Mouse (Mus musculus) gonadal fat pad, adult 2 months (tissue): ENCODE data around the gene Nmb. TPM values are rescaled to one million over a fixed set of nuclear protein-coding genes. Genes with fewer than 3 reads are reported as not detected.
"Not testable (repeated sequence)": the region's sequence is repeated elsewhere in the genome, so short reads cannot be mapped to it uniquely, and the experiment has no call there.

Experiments
- DNase-seq: peaks from one replicate; pipeline ENCODE4 v3.0.0-alpha.2; 2012; ENCODE audit warnings: low read depth
- polyA plus RNA-seq: library from polyadenylated mRNA; depleted of rRNA; stranded (reverse); fragments of >200 nt; gene quantifications from 2 replicates; pipeline ENCODE4 v1.2.3, GENCODE M21; 2012; rRNA removed

Nmb gene
- 9.5 and 12.2 TPM in 2 replicates for polyA plus RNA-seq

DNA sequence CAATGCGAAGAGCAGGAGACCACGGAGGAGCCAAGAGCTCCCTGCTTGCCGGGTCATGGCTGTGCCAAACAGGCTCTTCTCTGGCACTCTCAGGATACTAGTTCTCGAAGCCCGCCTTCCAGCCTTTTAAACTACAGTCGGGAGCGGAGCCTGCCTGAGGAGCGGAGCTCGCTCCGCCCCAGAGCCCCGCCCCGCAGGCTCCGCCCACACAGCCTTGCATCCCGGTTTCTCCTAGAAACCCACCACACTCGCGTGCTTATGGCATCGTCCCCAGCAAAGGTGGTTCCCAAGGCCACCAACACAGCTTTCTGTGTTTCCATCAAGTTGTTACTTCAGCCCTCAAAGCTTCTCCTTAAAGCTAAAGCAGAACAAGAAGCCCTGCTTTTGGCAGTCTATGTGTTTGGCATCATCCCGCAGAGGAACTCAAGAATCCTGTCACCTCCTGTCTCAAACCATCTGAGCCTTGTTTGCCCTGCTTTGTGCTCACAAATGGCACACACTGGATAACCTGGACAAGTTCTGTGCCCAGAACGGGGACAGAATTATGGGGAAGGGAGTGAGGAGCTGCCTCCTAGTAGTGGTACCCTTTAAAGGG lies at the start of gene Nmb:
Gene Nmb (minus strand): TSS at position 156 of the 595 bp plus-strand sequence.
- DNase-seq = no peak

DNA sequence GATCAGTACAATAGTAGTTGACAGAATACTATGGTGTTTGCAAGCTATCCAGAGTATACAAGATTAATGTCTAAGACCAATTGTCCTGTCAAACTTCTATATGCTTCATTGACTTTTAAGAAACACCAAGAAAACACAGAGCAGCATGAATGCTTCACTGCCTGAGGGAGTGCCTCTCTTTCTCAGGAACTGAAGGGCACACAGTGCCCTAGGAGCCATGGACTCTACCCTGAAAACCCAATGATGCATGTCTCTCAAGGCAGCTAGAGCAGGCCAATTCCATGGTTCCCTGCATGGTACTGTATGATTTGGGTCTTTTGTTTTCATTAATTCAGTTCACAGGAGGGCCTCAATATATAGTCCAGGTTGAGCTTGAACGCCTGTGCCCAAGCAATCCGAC lies 49.4 kb upstream of the Nmb start:
- DNase-seq = no peak

DNA sequence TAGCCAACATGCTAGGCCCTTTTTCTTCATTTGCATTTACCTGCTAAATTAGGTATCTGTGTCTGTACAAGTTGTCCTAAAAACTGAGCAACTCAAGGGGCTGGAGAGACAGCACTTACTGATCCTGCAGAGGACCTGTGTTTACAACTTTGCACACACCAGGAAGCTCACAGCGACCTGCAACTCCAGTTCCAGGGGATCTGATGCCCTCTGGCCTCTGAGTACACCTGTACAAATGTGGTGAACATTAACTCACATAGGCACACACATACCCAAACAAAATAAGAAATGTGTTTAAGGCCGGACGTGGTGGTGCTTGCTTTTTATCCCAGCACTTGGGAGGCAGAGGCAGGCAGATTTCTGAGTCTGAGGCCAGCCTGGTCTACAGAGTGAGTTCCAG lies 47.3 kb upstream of the Nmb start:
- DNase-seq = no peak

DNA sequence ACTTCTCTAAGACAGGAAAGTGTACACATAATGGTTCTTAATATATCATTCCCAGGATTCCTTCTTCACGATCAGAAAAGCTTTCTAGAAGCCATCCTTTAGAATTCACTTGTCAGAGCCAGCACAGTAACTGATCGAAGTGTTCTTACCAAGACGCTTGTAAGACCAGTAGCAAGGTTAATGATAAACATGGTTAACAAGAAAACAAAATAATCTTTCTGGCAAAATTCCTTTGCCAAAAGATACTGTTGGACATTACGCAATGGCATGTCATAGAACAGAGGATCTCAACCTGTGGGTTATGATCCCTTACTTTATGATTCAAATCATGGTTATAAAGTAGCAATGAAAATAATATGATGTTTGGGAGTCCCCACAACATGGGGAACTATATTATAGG lies 46.6 kb upstream of the Nmb start:
- DNase-seq = no peak

DNA sequence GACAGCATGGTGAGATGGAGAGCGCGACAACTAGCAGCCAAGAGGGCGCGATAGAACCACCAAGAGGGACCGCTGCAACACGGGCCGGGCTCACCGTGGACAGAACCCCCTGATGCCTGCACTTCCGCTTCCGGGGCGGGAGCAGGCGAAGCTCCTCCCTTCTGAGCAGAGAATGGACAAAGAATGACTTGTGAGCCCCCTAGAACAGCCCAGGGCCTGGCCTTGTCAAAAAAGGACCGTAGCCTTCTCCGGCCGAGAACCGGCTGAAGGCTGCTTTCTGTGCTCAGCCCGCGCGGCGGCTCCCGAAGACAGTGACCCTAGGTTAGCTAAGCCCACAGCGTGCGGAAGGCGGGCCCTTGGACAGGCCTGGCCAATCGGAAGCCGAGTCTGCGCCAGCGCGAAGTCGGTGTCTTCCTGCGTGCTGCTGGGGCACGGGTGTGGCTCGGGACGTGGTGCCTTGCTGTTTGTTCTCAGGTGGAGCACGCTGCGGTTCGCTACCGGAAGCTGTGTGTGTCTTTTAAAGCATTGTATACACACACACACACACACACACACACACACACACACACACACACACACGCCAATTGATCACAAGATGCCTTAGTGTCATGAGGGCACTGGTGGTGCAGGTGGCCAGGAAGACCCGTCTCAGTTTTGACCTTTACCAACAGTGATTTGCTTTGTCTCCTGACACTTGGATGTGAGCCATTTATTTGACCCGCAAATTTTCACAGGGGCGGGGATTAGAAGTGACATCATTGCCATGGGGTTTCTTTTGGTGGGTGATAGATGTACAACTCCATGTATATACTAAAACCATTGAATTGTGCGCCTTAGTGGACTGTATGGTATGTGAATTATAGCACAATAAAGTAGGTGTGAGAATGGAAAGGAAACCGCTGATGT lies 42.8 kb upstream of the Nmb start, which contains the start of gene Sec11a:
Gene Sec11a (minus strand): TSS at position 336 of the 906 bp plus-strand sequence.
- peak; percentile 34 for DNase-seq

DNA sequence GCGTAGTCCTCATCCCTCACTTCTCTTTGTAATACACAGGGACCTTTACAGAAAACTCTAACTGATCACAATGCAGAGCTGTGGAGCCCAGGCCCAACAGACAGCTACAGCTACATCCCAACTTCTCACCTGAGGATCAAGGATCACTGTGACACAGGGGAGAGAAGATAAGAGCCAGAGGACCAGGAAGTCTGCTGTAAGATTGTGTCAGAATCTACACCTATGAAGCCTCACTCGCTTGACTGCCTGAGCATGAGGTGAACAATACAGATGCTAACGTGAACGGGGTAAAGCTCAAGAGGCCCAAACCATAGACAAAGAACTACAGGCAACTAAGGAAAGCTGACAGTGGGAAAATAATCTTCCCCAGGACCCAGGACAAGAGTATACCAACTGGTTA lies 34.9 kb upstream of the Nmb start:
- DNase-seq = no peak

DNA sequence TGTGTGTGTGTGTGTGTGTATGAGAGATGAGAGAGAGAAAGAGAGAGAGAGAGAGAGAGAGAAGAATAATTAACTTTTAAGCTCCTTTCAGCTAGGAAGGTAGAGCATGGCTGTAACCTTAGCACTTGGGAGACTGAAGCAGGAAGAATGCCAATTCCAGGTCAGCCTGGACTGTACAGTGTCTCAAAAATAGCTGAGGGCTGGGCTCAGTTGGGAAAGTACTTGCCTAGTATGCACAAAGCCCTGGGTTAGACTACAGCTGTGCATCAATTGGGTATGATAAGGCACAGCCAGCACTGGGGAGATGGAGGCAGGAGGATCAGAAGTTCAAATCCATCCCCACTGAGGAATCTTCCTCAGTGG lies 32.4 kb upstream of the Nmb start:
- not testable (repeated sequence) for DNase-seq

DNA sequence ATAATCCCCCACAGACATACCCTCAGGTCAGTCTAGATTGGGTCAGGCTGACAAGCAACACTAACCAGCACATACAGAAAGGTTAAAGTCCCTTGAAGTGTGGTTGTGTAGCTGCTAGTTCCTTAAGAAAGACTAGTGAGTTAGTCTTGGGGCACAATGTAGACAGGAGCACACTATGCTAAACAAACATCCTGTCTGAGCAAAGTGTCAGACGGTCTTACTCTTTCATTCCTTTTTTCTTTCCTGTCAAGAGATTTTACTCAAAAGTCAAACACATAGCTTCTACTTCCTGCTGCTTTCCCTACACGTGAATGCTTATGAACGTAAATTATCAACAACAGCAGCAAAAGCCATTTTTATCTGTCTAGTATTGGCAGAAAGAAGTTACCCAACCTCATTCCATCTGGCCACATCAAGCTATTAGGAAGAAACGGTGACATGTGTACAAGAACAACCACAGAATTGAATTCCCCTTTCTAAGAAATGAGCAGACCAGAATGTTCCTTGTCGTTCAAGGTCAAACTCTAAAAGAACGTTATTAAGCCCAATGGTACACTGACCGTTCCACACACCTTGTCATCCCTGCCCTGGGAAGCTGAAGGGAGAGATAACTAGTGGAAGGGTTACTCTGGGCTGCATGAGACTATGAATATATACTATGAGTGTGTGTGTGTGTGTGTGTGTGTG lies 31.9 kb upstream of the Nmb start:
- not testable (repeated sequence) for DNase-seq

DNA sequence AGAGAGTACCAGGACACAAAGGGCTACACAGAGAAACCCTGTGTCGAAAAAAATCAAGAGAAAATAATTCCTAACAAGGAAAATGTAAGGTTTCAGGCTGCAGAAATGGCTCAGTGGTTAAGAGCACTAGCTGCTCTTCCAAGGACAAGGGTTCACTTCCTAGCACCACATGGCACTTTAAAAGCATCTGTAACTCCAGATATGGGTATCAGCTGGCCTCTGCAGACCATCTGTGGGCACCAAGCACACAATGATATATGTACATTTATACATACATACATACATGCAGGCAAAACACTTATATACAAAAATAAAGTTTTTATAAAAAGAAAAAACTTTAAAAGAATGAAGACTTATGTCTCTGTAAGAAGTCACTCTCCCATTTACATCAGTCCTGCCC lies 31.0 kb upstream of the Nmb start:
- no peak for DNase-seq

DNA sequence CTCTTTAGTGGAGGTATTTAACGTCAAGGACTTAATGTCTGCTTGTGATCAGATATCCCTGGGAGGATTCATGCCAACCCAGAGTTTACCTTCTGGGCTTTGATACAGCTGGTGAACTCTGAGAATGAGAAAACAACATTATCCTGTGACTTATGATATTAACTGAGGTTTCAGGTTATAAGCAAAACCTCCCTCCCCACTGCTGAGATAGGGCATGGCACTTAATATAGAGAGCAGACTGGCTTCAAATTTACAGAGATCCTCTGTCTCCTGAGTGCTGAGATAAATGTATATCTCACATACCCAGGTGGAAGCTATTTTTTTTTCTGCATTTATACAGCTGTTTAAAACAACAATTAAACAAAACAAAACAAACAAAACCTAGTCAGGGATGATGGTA lies 27.9 kb upstream of the Nmb start:
- DNase-seq = no peak

DNA sequence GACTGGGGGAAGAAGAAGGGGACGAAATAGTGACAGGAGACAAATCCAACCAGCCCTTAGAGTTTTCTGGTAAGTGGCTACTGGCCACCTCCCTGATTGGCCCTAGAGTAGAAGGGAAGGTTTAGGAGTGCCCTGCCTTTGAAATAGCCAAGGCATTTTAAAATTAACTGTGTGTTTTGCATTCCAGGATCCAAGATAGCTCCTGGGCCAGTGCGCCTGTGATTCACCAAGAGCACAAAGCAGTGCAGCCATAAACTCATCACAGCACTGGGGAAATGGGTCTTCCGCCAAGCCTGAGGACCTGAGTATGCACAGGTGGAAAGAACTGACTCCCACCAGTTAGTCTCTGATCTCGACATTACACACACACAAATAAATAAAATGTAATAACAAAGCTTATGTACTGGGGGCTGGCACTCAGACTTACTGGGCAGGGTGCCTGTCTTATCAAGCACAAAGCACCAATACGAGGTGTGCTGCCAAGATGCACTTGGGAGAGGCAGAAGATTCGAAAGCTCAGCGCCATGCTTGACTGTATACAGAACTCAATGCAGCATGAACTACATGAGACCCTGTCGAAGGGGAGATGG lies 26.8 kb upstream of the Nmb start:
- DNase-seq = no peak

DNA sequence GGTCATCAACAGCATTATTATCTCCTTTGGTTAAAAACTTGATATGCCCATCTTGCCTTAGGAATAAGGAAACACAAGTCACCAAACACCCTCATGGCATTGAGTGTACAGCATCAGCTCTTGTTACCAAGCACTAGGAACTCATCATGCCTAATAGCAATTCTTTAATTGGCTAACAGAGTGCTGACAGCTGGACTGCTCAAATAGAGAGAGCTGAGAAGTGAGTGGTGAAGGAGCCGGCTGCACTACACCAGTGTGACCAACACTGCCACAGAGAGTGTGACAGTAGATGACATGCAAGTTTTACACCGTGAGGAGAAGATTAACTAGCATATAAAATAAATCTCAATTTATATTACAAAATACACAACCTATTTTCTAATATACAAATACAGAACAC lies 18.3 kb upstream of the Nmb start:
- DNase-seq = no peak

DNA sequence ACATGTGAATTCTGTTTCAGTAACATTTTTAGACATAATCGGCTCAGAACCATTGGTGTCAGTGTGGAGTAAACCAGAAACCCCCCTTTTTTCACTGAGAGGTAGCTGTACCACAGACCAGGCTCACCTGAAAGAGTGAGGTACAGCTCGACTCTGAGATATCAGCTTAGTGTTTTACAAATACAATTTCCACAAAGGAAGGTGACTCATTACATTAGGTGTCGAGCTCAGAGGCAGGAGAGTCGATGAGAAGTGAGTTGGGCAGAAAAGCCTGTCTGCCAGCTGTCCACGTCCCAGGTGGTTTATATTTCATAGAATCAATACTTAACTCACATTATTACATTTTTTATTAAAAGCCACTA lies 14.8 kb upstream of the Nmb start:
- no peak for DNase-seq

DNA sequence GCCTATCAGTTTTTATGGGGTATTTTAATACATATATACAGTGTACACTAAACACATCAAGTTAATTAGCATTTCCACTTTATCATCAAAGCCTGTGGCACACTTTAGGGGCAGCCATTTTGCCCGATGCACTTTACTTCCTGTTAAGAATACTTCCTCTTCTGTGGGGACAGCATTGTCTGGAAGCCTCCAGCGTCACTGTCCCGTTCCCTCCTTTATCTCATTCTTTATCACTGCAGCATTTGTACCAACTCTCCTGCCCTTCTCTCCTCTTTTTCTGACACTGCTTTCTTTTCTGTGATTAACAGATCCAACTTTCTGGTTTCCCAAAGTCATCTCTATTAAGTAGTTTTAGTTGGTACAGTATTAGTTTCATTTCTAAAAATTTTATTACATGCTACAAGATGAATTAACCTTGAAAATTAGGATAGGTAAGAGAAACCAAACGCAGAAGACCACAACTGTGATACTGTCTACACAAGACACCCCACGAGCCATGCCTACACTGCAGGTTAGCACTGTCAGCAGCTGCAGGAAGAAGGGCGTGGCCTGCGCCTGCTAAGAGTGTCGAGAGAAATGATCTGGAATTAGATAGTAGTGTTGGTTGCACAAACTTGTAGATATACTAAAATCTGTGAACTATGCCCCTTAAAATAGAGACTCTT lies 14.2 kb upstream of the Nmb start:
- no peak for DNase-seq

DNA sequence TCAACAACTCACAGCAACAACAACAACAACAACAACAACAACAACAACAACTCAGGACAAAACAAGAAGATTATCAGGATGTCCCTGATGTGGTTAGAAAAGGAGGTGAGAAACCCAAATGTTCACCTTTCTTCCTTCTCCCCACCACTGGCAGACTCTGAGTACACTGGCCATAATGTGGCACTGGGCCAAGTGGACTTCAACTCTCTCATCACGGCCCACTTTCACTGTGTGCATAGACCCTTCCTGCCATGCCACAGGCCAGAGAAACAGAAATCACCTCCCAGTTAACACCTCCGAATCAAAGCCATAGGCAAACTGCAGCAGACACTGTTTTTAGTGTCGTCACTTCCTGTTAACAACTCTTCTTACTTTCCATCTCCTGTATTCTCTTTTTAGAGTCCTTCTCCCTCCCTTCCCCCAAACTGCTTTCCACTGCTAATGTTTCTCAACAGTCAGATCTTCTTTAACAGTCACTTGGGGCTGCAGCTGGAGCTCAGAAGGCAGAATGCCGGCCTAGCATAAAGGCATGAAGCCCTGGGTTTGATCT lies 13.1 kb upstream of the Nmb start:
- DNase-seq = no peak

DNA sequence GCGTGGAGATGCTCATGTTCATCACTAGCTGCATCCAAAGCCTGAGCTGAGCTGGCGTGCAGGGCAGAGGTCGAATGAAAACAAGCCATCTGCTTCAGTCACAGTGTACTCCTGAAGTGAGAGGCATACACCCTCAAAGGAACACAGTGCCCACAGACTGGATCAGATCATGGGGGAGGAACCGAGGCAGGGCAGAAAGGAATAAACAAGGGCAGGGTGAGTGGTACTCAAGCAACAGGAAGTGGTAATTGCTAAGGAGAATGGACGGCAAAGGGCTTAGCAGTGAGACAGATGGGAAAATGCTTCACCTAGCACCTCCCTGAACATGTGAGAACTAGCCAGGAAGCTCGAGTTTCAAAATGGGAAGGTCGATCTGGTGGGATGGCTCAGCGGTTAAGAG lies 7.6 kb upstream of the Nmb start:
- no peak for DNase-seq

DNA sequence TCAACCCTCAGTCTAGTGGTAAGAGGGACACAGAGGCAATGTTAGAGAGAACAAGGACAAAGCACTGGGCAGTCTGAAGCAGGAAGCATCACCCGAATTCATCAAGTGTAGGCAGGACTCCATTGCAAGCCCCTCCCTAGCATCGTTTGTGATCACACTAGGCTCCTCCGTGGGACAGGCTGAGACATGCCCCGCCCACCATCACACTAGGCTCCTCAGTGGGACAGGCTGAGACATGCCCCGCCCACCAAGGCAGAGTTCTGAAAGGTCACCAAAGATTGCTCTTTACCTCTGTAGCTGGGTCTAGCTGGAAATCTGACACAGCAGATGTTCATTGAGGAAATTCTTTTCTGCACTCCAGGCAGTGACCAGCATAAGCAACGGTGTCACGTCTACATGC lies 6.2 kb upstream of the Nmb start:
- no peak for DNase-seq

DNA sequence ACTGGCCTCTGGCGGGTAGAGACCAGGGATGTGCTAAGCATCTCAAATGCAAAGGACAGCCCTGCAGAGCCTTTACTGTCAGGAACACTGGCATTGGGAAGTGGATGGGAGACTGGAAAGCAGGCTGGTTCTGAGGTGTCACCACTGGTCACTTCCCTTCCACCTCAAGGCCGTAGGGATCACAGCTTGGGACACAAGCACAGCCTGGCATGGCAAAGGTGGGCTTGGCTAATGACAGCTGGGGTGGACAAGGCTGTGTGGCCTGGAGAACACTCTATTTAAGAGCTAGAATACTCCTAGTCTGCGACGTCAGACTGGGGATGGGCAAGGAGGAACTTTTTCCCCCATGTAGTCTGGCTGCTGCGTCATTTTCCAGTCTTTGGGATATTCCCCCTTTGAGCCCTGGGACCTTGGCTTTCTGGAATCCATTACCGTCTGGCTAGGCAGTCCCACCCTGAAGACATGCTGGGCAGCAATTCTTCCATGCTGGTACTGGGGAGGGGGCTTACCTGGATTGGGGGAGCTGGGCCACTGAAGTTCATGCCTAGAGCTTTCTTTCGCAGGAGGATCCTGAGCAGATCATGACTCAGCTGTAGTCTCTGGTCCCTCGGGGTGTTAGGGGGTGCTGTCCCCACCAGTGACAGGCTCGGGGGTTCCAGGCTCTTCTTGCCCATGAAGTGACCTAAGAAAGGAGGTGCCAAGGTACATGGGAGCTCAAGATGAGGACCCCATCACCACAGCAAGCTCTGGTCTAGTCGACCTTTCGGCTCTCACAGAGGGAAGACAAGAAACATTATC lies 1.1 kb downstream of the Nmb start:
- DNase-seq = no peak

DNA sequence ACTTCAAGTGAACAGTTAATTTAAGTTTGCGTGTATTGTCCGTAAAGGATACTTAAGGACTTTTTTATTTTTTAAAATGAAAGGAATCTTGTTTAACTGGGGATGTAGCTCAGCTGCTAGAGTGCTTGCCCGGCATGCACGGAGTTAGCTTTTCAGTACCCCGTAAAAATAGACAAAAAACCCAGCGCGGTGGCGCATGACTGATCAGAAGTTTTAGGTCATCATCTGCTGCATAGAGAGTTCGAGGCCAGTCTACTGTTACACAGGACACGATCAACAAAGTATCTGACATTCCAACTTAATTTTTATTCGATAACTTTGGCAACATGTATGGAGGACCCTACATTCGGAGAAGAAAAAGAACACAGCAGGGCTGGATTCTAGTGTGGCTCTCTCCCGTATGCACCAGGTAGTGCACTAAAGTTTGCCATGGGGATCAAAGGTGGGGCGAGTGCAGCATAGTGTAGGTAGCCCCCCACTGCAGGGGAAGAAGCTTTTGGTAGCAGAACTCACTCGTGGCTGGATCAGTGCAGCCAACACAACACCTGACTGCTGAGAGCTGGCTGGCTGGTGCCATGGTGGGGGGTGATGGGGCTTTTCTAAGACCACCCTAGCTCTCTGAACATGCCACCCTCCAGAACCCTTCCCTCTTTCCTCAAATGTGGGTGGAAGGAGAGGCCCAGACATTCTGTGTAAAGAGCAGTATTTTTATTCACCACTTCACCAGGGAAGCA lies 3.2 kb downstream of the Nmb start:
- no peak for DNase-seq

DNA sequence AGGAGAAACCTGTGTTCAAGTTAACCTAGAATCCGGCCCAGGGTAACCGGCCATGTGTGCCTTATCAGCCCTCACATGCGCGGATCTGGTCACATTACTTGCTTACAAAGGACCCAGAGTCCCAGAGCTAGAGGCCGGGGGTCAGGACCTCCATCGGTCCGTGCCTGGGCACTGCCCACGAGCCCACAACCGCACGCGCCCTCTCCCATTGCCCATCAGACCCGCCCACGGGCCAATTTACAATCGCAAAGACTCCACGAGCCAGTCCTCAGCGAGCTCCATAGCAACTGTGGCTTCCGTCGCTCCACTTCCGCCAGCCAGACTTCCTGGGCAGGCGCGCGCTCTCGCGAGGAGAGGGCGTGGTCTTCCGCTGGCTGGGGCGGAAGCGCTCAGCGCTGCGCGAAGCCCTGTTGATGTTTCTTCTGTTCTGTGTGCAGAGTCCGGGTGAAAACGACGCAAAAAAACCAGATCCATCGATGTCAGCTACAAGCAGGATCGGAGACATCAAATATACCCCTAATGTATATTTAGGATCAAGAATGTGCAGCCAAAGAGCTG lies 3.9 kb downstream of the Nmb start, which contains the start of gene Wdr73:
Gene Wdr73 (minus strand): TSS at position 326 of the 558 bp plus-strand sequence.
- no peak for DNase-seq
